Mouse (Mus musculus): ENCODE results near the gene Pstk.

DNA sequence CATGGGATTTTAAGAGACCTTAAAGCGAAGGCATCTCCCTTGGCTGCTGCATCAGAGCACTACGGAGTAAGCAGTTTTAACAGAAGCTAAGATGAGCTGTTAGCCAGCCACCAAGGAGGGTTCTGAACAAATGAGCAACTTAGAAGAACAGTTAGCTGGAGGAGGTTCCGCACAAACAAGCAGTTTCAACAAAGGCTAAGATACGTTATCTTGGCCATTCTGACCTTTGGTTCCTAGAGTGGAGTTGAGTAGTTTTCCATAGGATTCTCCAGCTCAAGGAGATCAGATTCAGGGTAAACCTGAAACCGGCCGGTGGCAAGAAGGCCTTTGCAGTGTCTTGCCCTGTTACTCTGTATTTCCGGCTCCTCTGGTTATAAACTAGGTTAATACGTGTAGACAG, 6.8 kb upstream of the Pstk start:
- TF ChIP-seq POLR2A (IDR thresholded peaks at IDR 0.05; ENCODE audit: insufficient read depth, low read depth, low read length): no peak
- TF ChIP-seq EP300 (IDR thresholded peaks at IDR 0.05; ENCODE audit: insufficient read depth, low read depth, low read length): no peak
- TF ChIP-seq CTCF (IDR thresholded peaks at IDR 0.05): no peak

All from heart, adult 2 months (tissue).